Mouse (Mus musculus): ENCODE measurements around the gene Zbp1.

Gene Zbp1

GRCm38 (mm10) chr2:173218416-173219141 is at the start of gene Zbp1:
Gene Zbp1 (minus strand): TSS chr2:173218923.
- no peak for DNase-seq (ENCODE audit: low read depth, low spot score)

- DNase-seq (ENCODE audit: low read depth, low spot score): no peak
These were observed 48.8 kb upstream of the Zbp1 start for GRCm38 (mm10) chr2:173267562-173267961.

GRCm38 (mm10) chr2:173266349-173267112 is 47.8 kb upstream of the Zbp1 start:
- no peak for DNase-seq (ENCODE audit: low read depth, low spot score)

GRCm38 (mm10) chr2:173265468-173266265 is 46.9 kb upstream of the Zbp1 start:
- no peak for DNase-seq (ENCODE audit: low read depth, low spot score)

- no peak for DNase-seq (ENCODE audit: low read depth, low spot score)
These were observed 45.9 kb upstream of the Zbp1 start for GRCm38 (mm10) chr2:173264467-173265128.

GRCm38 (mm10) chr2:173263636-173264330 is 45.1 kb upstream of the Zbp1 start:
- no peak for DNase-seq (ENCODE audit: low read depth, low spot score)

GRCm38 (mm10) chr2:173261497-173261896 is 42.8 kb upstream of the Zbp1 start:
- DNase-seq (ENCODE audit: low read depth, low spot score): no peak

GRCm38 (mm10) chr2:173258459-173259091 is 39.9 kb upstream of the Zbp1 start:
- DNase-seq (ENCODE audit: low read depth, low spot score): no peak

GRCm38 (mm10) chr2:173257610-173258009 is 38.9 kb upstream of the Zbp1 start:
- DNase-seq (ENCODE audit: low read depth, low spot score): no peak

- no peak for DNase-seq (ENCODE audit: low read depth, low spot score)
These were observed 37.8 kb upstream of the Zbp1 start for GRCm38 (mm10) chr2:173256552-173256949.

GRCm38 (mm10) chr2:173255810-173256551 is 37.3 kb upstream of the Zbp1 start:
- DNase-seq (ENCODE audit: low read depth, low spot score): no peak

GRCm38 (mm10) chr2:173253761-173254662 is 35.3 kb upstream of the Zbp1 start:
- no peak for DNase-seq (ENCODE audit: low read depth, low spot score)

GRCm38 (mm10) chr2:173251675-173252074 is 33.0 kb upstream of the Zbp1 start:
- no peak for DNase-seq (ENCODE audit: low read depth, low spot score)

GRCm38 (mm10) chr2:173251133-173251532 is 32.4 kb upstream of the Zbp1 start:
- no peak for DNase-seq (ENCODE audit: low read depth, low spot score)

GRCm38 (mm10) chr2:173250411-173250810 is 31.7 kb upstream of the Zbp1 start:
- no peak for DNase-seq (ENCODE audit: low read depth, low spot score)

- no peak for DNase-seq (ENCODE audit: low read depth, low spot score)
These were observed 31.2 kb upstream of the Zbp1 start for GRCm38 (mm10) chr2:173249965-173250364.

GRCm38 (mm10) chr2:173249386-173249785 is 30.7 kb upstream of the Zbp1 start:
- no peak for DNase-seq (ENCODE audit: low read depth, low spot score)

- DNase-seq (ENCODE audit: low read depth, low spot score): no peak
These were observed 30.1 kb upstream of the Zbp1 start for GRCm38 (mm10) chr2:173248822-173249221.

GRCm38 (mm10) chr2:173247911-173248310 is 29.2 kb upstream of the Zbp1 start:
- DNase-seq (ENCODE audit: low read depth, low spot score): no peak

Data from embryo, embryonic 11.5 days (tissue).